ENCODE assay signal across 16 mouse cellular contexts in the genomic region with DNA sequence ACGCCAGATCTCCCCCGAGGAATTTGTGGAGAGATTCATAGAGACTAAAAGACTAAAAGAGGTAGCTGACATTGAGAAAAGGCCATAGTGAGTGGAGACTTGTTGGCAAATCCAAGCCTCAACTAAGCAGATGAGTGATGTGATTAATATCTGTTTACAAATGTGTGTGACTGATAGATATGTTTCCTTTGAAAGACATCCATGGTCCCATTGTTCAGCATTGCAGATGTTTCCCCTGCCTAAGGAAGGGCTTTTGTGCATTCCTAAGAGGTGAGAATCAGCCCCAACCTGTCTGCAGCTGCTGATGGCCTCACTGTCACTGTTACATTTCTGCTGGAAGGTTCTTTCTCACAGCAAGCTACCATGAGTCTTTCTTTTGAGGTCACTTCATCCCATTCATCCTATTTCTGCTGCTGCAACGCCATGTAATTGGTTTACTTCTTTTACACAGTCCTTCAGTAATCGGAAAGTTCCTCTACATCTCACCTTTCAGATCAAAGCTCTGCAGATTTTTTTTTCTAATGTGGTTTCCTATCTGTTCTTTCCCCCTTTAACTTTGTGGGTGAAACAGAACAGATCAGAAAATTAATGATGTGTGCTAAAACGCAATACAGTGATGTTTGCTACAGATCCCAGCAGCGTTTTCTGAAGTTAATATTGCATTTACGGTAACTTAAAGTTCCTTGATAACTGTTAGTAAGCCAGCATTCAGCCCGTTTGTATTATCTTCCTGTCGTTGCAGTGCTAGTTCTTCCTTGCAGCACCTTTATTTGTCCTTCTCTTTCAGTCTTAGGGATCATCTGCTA. TPM values are rescaled to one million over a fixed set of nuclear protein-coding genes. Genes with fewer than 3 reads are reported as not detected.
DNase-seq lines count a peak whose midpoint lies in the region; ATAC-seq and TF ChIP-seq lines count a peak whose summit lies in the region.
"Had no signal": no experiment of that assay in that cellular context is flagged by ENCODE, and none has a peak within 500 bp of the region (broad histone marks: within the 10 kb centered on the region; RNA-seq: fewer than 3 reads in every experiment).

No protein-coding gene starts in this region.

- peak overlapping the region; percentile 48; the same call in 1 of the 2 replicates for H3K9ac ChIP-seq in CH12.LX (ENCODE audit: insufficient read depth, low read depth)
- H3K9ac ChIP-seq: heart, embryonic 13.5 days; limb, embryonic 13.5 days; midbrain, embryonic 12.5 days had no signal

- H3K36me3 ChIP-seq in CH12.LX (replicated peaks in 1 of 2; ENCODE audit: control insufficient read depth in 1 of 2, insufficient read depth in 1 of 2, low read length in 1 of 2) = peaks cover 4 to 26% of the 10 kb centered on the region in 2 experiments

- no peak for TF ChIP-seq RAD21 in CH12.LX (IDR thresholded peaks at IDR 0.05; ENCODE audit: low read depth, low read length)

- no peak overlapping the region for H3K27ac ChIP-seq in CH12.LX (ENCODE audit: insufficient read depth, low read depth)
- H3K27ac ChIP-seq: heart, embryonic 13.5 days; hindbrain, embryonic 10.5 days; limb, embryonic 13.5 days; midbrain, embryonic 12.5 days had no signal

- TF ChIP-seq POLR2A in lung, adult 2 months (IDR thresholded peaks at IDR 0.05; ENCODE audit: borderline replicate concordance, extremely low read depth, low read depth, low read length) = no peak
- TF ChIP-seq POLR2A in CH12.LX (IDR thresholded peaks at IDR 0.05; ENCODE audit: low read depth, low read length) = no peak

- DNase-seq in lung, adult 2 months = no peak
- DNase-seq in lung, adult 18-20 months = no peak
- DNase-seq in A20 (ENCODE audit: low read depth, low spot score) = peak; percentile 52
- peak; percentile 7 for DNase-seq in CH12.LX (ENCODE audit: extremely low read depth)
- peak; percentile 8 for DNase-seq in lung, postnatal 10 days
- no peak for DNase-seq in layer of hippocampus, postnatal 10 days (ENCODE audit: low spot score in 2 of 2)
- DNase-seq: gastrocnemius, postnatal 10 days; kidney, postnatal 14 days; right cerebral cortex, postnatal 25 days had no signal

- H3K4me2 ChIP-seq in CH12.LX (ENCODE audit: insufficient read depth, low read depth, poor library complexity, severe bottlenecking) = peak overlapping the region; percentile 92; the same call in 1 of the 2 replicates
- H3K4me2 ChIP-seq: heart, embryonic 13.5 days; limb, embryonic 13.5 days; midbrain, embryonic 12.5 days had no signal

- H3K9me3 ChIP-seq in CH12.LX (replicated peaks; ENCODE audit: low read length) = no peaks in the 10 kb centered on the region
- H3K9me3 ChIP-seq: heart, embryonic 13.5 days; hindbrain, embryonic 10.5 days; limb, embryonic 13.5 days; midbrain, embryonic 12.5 days had no signal

- WGBS in lung, adult 2 months = 52% methylated on average over 9 of the region's 9 CpGs

- no peak for ATAC-seq in erythroid progenitor cell, adult 5-6 weeks (replicated peaks; ENCODE audit: low FRiP score, poor library complexity, severe bottlenecking)
- ATAC-seq: forebrain, embryonic 14.5 days; intestine, postnatal 0 days had no signal

- no peak for TF ChIP-seq CTCF in lung, adult 2 months (IDR thresholded peaks at IDR 0.05; ENCODE audit: insufficient read depth, low read length)
- no peak for TF ChIP-seq CTCF in CH12.LX (conservative IDR thresholded peaks at IDR 0.05 in 1 of 2, IDR thresholded peaks at IDR 0.05 in 1 of 2; ENCODE audit: low read depth in 2 of 2, low read length in 2 of 2)

- peak overlapping the region; percentile 55 for H3K4me3 ChIP-seq in lung, adult 2 months (replicated peaks; ENCODE audit: extremely low read depth, low read depth, low read length)
- H3K4me3 ChIP-seq in CH12.LX (replicated peaks in 1 of 3; ENCODE audit: low read depth in 2 of 3, low read length in 2 of 3, poor library complexity in 1 of 3) = peak overlapping the region in 1 of 3 experiments; percentile 1
- H3K4me3 ChIP-seq: heart, embryonic 13.5 days; hindbrain, embryonic 10.5 days; limb, embryonic 13.5 days; midbrain, embryonic 12.5 days had no signal

- no peaks in the 10 kb centered on the region for H3K79me2 ChIP-seq in CH12.LX (replicated peaks; ENCODE audit: control insufficient read depth, extremely low read depth, insufficient read depth, poor library complexity, severe bottlenecking)

- H3K4me1 ChIP-seq in lung, adult 2 months (ENCODE audit: control insufficient read depth, insufficient read depth, low read length) = peaks cover 7% of the 10 kb centered on the region
- peaks cover 4 to 37% of the 10 kb centered on the region in 2 experiments for H3K4me1 ChIP-seq in CH12.LX (ENCODE audit: control insufficient read depth in 1 of 2, insufficient read depth in 2 of 2)
- H3K4me1 ChIP-seq: hindbrain, embryonic 10.5 days; limb, embryonic 13.5 days had no signal

- H3K27me3 ChIP-seq in CH12.LX (replicated peaks) = no peaks in the 10 kb centered on the region
- H3K27me3 ChIP-seq: heart, embryonic 13.5 days; limb, embryonic 13.5 days; midbrain, embryonic 12.5 days had no signal

- in situ Hi-C loops in CH12.LX (cut with MboI; ENCODE audit: low pct_ligation_motif_present, low pct_unique_long_range_greater_than_20kb, low sequenced_read_pairs) = loop anchor here (10.0 kb wide), 1 partner anchor 51 kb away; no protein-coding TSS in a partner anchor

- TF ChIP-seq EP300 in CH12.LX (IDR thresholded peaks at IDR 0.05; ENCODE audit: low read length) = no peak

- dilution Hi-C loops in CH12.LX (cut with MboI; ENCODE audit: extremely low pct_ligation_motif_present, extremely low pct_unique_long_range_greater_than_20kb, low sequenced_read_pairs) = no loop called here

TF ChIP-seq in CH12.LX, 34 proteins besides CTCF, POLR2A, EP300 and RAD21:
- no peak for TF ChIP-seq SIN3A (IDR thresholded peaks at IDR 0.05; ENCODE audit: low read length)
- TF ChIP-seq ZNF384 (IDR thresholded peaks at IDR 0.05; ENCODE audit: low read depth, low read length) = 0 out of 2 replicates have a peak, but pooled peaks have one; percentile 15
TF ChIP-seq in CH12.LX: peak in this region for 1.

RNA-seq across cellular contexts. Expression of a gene that starts 50.8 kb away (rescaled TPM):
- polyA plus RNA-seq in lung, adult 2 months (2012; rRNA removed) = 0.10 and 0.13 TPM in 2 replicates
- total RNA-seq in CH12.LX (2012; rRNA removed) (13.9 and 15.1 TPM in 2 replicates), CH12.LX (2014; rRNA removed) (9.2 and 10.0 TPM in 2 replicates)
- 10.4 and 14.4 TPM in 2 replicates for polyA plus RNA-seq in CH12.LX (2012; ENCODE audit: insufficient read length, low read depth)
- 10 to 100 TPM; 20.0 to 21.3 TPM for total RNA-seq in layer of hippocampus, postnatal 10 days (2021)
- total RNA-seq in erythroid progenitor cell, adult 5-6 weeks (2015; ENCODE audit: low replicate concordance) = 1.3 TPM in 1 of 2 replicates, not detected in the other
- not detected in 2 replicates for total RNA-seq in erythroid progenitor cell, adult 5-6 weeks (2017; ENCODE audit: low replicate concordance)
- polyA plus RNA-seq: heart, embryonic 13.5 days had no signal

RNA-seq across cellular contexts. Expression of a gene that starts 55.9 kb away (rescaled TPM):
- polyA plus RNA-seq in lung, adult 2 months (2012; rRNA removed) = 10.0 and 10.1 TPM in 2 replicates
- 0.25 and 0.38 TPM in 2 replicates for total RNA-seq in CH12.LX (2012; rRNA removed)
- total RNA-seq in CH12.LX (2014; rRNA removed) = 0.34 TPM in 1 of 2 replicates, not detected in the other
- 2.4 and 3.1 TPM in 2 replicates for polyA plus RNA-seq in CH12.LX (2012; ENCODE audit: insufficient read length, low read depth)
- total RNA-seq in layer of hippocampus, postnatal 10 days (2021) = 10 to 100 TPM; 44.3 to 49.4 TPM
- not detected in 2 replicates for total RNA-seq in erythroid progenitor cell, adult 5-6 weeks (2015; ENCODE audit: low replicate concordance)
- not detected in 2 replicates for total RNA-seq in erythroid progenitor cell, adult 5-6 weeks (2017; ENCODE audit: low replicate concordance)

Comparison
In these comparisons a context has a peak if more than half of its experiments do, and no peak if none do; other contexts are left out.
1. DNase-seq: peak in A20 (single experiment), CH12.LX (single experiment) and lung, postnatal 10 days (single experiment); none in lung, adult 2 months (single experiment), lung, adult 18-20 months (0 of 2) and layer of hippocampus, postnatal 10 days (0 of 2).
2. RNA of a gene that starts 50.8 kb away (total RNA-seq): 20.0 to 21.3 TPM in layer of hippocampus, postnatal 10 days and 9.2 to 15.1 TPM in CH12.LX; 1.3 TPM in erythroid progenitor cell, adult 5-6 weeks; every median in the first group is over 4 times any median in the second.
3. RNA of a gene that starts 55.9 kb away (total RNA-seq): 44.3 to 49.4 TPM in layer of hippocampus, postnatal 10 days; 0.25 to 0.38 TPM in CH12.LX and not detected in erythroid progenitor cell, adult 5-6 weeks; every median in the first group is over 10 times any median in the second.